Mouse (Mus musculus): ENCODE measurements around the gene Syt7. TPM values are rescaled to one million over a fixed set of nuclear protein-coding genes. Genes with fewer than 3 reads are reported as not detected.
A peak's percentile ranks its signal among the peaks of the same experiment; 100 is the strongest.

Syt7 gene
- polyA plus RNA-seq, 1 experiment from 2014 or later, result 3.2 TPM

- no peak for ATAC-seq (replicated peaks; ENCODE audit: low FRiP score)
Observed at GRCm38 (mm10) chr19:10464427-10464826, 75.5 kb downstream of the Syt7 start.

GRCm38 (mm10) chr19:10469171-10469658, 80.3 kb downstream of the Syt7 start:
- ATAC-seq (replicated peaks; ENCODE audit: low FRiP score), result no peak
- Histone ChIP-seq H3K4me1 (replicated peaks; ENCODE audit: control insufficient read depth, insufficient read depth, low read length) (no peaks in the 10 kb centered on the region; the same call in 1 of the 2 replicates), H3K4me2 (ENCODE audit: low read depth, low read length, severe bottlenecking) (no peak overlapping the region), H3K27me3 (ENCODE audit: control insufficient read depth, insufficient read depth, low read length) (no peaks in the 10 kb centered on the region), H3K9ac (ENCODE audit: low read length) (no peak overlapping the region), H3K9me3 (ENCODE audit: control insufficient read depth, low read length) (no peaks in the 10 kb centered on the region), H3K36me3 (ENCODE audit: control insufficient read depth, insufficient read depth, low read length) (no peaks in the 10 kb centered on the region), H3K4me3 (ENCODE audit: low read depth, low read length) (no peak overlapping the region), H3K27ac (ENCODE audit: low read depth, low read length) (no peak overlapping the region)
- no peak for DNase-seq (ENCODE audit: low spot score)
- WGBS, result 65% methylated on average over 8 of the region's 8 CpGs

More at GRCm38 (mm10) chr19:10464427-10464826, 75.5 kb downstream of the Syt7 start:
- DNase-seq (ENCODE audit: low spot score), result no peak
- Histone ChIP-seq H3K27me3 (ENCODE audit: control insufficient read depth, insufficient read depth, low read length) (peaks cover 8% of the 10 kb centered on the region), H3K9ac (ENCODE audit: low read length) (no peak overlapping the region), H3K4me2 (ENCODE audit: low read depth, low read length, severe bottlenecking) (no peak overlapping the region), H3K4me3 (ENCODE audit: low read depth, low read length) (no peak overlapping the region), H3K36me3 (ENCODE audit: control insufficient read depth, insufficient read depth, low read length) (no peaks in the 10 kb centered on the region), H3K27ac (ENCODE audit: low read depth, low read length) (no peak overlapping the region), H3K4me1 (replicated peaks; ENCODE audit: control insufficient read depth, insufficient read depth, low read length) (no peaks in the 10 kb centered on the region), H3K9me3 (ENCODE audit: control insufficient read depth, low read length) (no peaks in the 10 kb centered on the region)
- 13% methylated on average over 4 of the region's 4 CpGs for WGBS

- 86% methylated on average over 3 of the region's 3 CpGs for WGBS
- no peak for DNase-seq (ENCODE audit: low spot score)
Observed at GRCm38 (mm10) chr19:10472958-10473357, 84.1 kb downstream of the Syt7 start.

GRCm38 (mm10) chr19:10473779-10474178, 84.9 kb downstream of the Syt7 start:
- no peak; the same call in 1 of the 2 replicates for ATAC-seq (replicated peaks; ENCODE audit: low FRiP score)
- WGBS, result 19% methylated on average over 6 of the region's 6 CpGs

More at GRCm38 (mm10) chr19:10472958-10473357, 84.1 kb downstream of the Syt7 start:
- H3K4me2 ChIP-seq (ENCODE audit: low read depth, low read length, severe bottlenecking), result no peak overlapping the region
- H3K4me1 ChIP-seq (replicated peaks; ENCODE audit: control insufficient read depth, insufficient read depth, low read length), result no peaks in the 10 kb centered on the region; the same call in 1 of the 2 replicates
- H3K27me3 ChIP-seq (ENCODE audit: control insufficient read depth, insufficient read depth, low read length), result no peaks in the 10 kb centered on the region
- H3K9ac ChIP-seq (ENCODE audit: low read length), result no peak overlapping the region
- no peaks in the 10 kb centered on the region for H3K36me3 ChIP-seq (ENCODE audit: control insufficient read depth, insufficient read depth, low read length)
- H3K4me3 ChIP-seq (ENCODE audit: low read depth, low read length), result no peak overlapping the region
- no peaks in the 10 kb centered on the region for H3K9me3 ChIP-seq (ENCODE audit: control insufficient read depth, low read length)
- ATAC-seq (replicated peaks; ENCODE audit: low FRiP score), result no peak
- no peak overlapping the region for H3K27ac ChIP-seq (ENCODE audit: low read depth, low read length)

GRCm38 (mm10) chr19:10479541-10479940, 90.7 kb downstream of the Syt7 start:
- DNase-seq (ENCODE audit: low spot score) (no peak), ATAC-seq (replicated peaks; ENCODE audit: low FRiP score) (no peak)
- no peak overlapping the region for H3K27ac ChIP-seq (ENCODE audit: low read depth, low read length)
- no peaks in the 10 kb centered on the region for H3K9me3 ChIP-seq (ENCODE audit: control insufficient read depth, low read length)
- no peaks in the 10 kb centered on the region for H3K36me3 ChIP-seq (ENCODE audit: control insufficient read depth, insufficient read depth, low read length)
- H3K9ac ChIP-seq (ENCODE audit: low read length), result no peak overlapping the region
- H3K4me1 ChIP-seq (replicated peaks; ENCODE audit: control insufficient read depth, insufficient read depth, low read length), result peaks cover 4% of the 10 kb centered on the region; the same call in 1 of the 2 replicates
- no peaks in the 10 kb centered on the region for H3K27me3 ChIP-seq (ENCODE audit: control insufficient read depth, insufficient read depth, low read length)
- H3K4me3 ChIP-seq (ENCODE audit: low read depth, low read length), result no peak overlapping the region
- H3K4me2 ChIP-seq (ENCODE audit: low read depth, low read length, severe bottlenecking), result no peak overlapping the region
- WGBS, result 71% methylated on average over 4 of the region's 4 CpGs

More at GRCm38 (mm10) chr19:10473779-10474178, 84.9 kb downstream of the Syt7 start:
- Histone ChIP-seq H3K36me3 (ENCODE audit: control insufficient read depth, insufficient read depth, low read length) (no peaks in the 10 kb centered on the region), H3K4me1 (replicated peaks; ENCODE audit: control insufficient read depth, insufficient read depth, low read length) (no peaks in the 10 kb centered on the region; the same call in 1 of the 2 replicates), H3K9me3 (ENCODE audit: control insufficient read depth, low read length) (no peaks in the 10 kb centered on the region), H3K4me2 (ENCODE audit: low read depth, low read length, severe bottlenecking) (no peak overlapping the region), H3K4me3 (ENCODE audit: low read depth, low read length) (no peak overlapping the region), H3K27ac (ENCODE audit: low read depth, low read length) (no peak overlapping the region), H3K27me3 (ENCODE audit: control insufficient read depth, insufficient read depth, low read length) (no peaks in the 10 kb centered on the region), H3K9ac (ENCODE audit: low read length) (no peak overlapping the region)
- no peak for DNase-seq (ENCODE audit: low spot score)

- Histone ChIP-seq H3K4me2 (ENCODE audit: low read depth, low read length, severe bottlenecking) (no peak within 1 kb of the TSS), H3K36me3 (ENCODE audit: control insufficient read depth, insufficient read depth, low read length) (no peaks in the 10 kb centered on the region), H3K4me1 (replicated peaks; ENCODE audit: control insufficient read depth, insufficient read depth, low read length) (peaks cover 4% of the 10 kb centered on the region; the same call in 1 of the 2 replicates), H3K9ac (ENCODE audit: low read length) (no peak within 1 kb of the TSS), H3K27me3 (ENCODE audit: control insufficient read depth, insufficient read depth, low read length) (no peaks in the 10 kb centered on the region), H3K9me3 (ENCODE audit: control insufficient read depth, low read length) (no peaks in the 10 kb centered on the region), H3K27ac (ENCODE audit: low read depth, low read length) (no peak within 1 kb of the TSS), H3K4me3 (ENCODE audit: low read depth, low read length) (no peak within 1 kb of the TSS)
- DNase-seq (ENCODE audit: low spot score), result peak; percentile 77
- WGBS, result 29% methylated on average over 6 of the region's 6 CpGs
- ATAC-seq (replicated peaks; ENCODE audit: low FRiP score), result peak; percentile 76
Observed at GRCm38 (mm10) chr19:10482703-10483102, 93.8 kb downstream of the Syt7 start, which contains the start of gene Ppp1r32. TSS of gene Ppp1r32 (minus strand) at chr19:10482928.

- no peak overlapping the region for H3K4me2 ChIP-seq (ENCODE audit: low read depth, low read length, severe bottlenecking)
- ATAC-seq (replicated peaks; ENCODE audit: low FRiP score) (peak; percentile 81), DNase-seq (ENCODE audit: low spot score) (peak; percentile 69)
- no peak overlapping the region for H3K9ac ChIP-seq (ENCODE audit: low read length)
- H3K4me1 ChIP-seq (replicated peaks; ENCODE audit: control insufficient read depth, insufficient read depth, low read length), result peaks cover 4% of the 10 kb centered on the region; the same call in 1 of the 2 replicates
- no peaks in the 10 kb centered on the region for H3K9me3 ChIP-seq (ENCODE audit: control insufficient read depth, low read length)
- H3K4me3 ChIP-seq (ENCODE audit: low read depth, low read length), result no peak overlapping the region
- no peaks in the 10 kb centered on the region for H3K27me3 ChIP-seq (ENCODE audit: control insufficient read depth, insufficient read depth, low read length)
- WGBS, result 25% methylated on average over 9 of the region's 9 CpGs
- H3K36me3 ChIP-seq (ENCODE audit: control insufficient read depth, insufficient read depth, low read length), result no peaks in the 10 kb centered on the region
- H3K27ac ChIP-seq (ENCODE audit: low read depth, low read length), result no peak overlapping the region
Observed at GRCm38 (mm10) chr19:10486264-10486738, 97.4 kb downstream of the Syt7 start.

- Histone ChIP-seq H3K4me1 (replicated peaks; ENCODE audit: control insufficient read depth, insufficient read depth, low read length) (no peaks in the 10 kb centered on the region), H3K4me3 (ENCODE audit: low read depth, low read length) (no peak overlapping the region), H3K36me3 (ENCODE audit: control insufficient read depth, insufficient read depth, low read length) (no peaks in the 10 kb centered on the region), H3K4me2 (ENCODE audit: low read depth, low read length, severe bottlenecking) (no peak overlapping the region), H3K9me3 (ENCODE audit: control insufficient read depth, low read length) (no peaks in the 10 kb centered on the region), H3K9ac (ENCODE audit: low read length) (no peak overlapping the region), H3K27ac (ENCODE audit: low read depth, low read length) (no peak overlapping the region), H3K27me3 (ENCODE audit: control insufficient read depth, insufficient read depth, low read length) (no peaks in the 10 kb centered on the region)
- WGBS, result 95% methylated on average over 1 of the region's 1 CpGs
- no peak for DNase-seq (ENCODE audit: low spot score)
- ATAC-seq (replicated peaks; ENCODE audit: low FRiP score), result no peak
Observed at GRCm38 (mm10) chr19:10495670-10496069, 106.8 kb downstream of the Syt7 start.

GRCm38 (mm10) chr19:10496976-10497375, 108.1 kb downstream of the Syt7 start:
- no peak for ATAC-seq (replicated peaks; ENCODE audit: low FRiP score)
- WGBS, result 45% methylated on average over 2 of the region's 2 CpGs

More at GRCm38 (mm10) chr19:10496976-10497375, 108.1 kb downstream of the Syt7 start:
- H3K36me3 ChIP-seq (ENCODE audit: control insufficient read depth, insufficient read depth, low read length), result peaks cover 4% of the 10 kb centered on the region; the same call in 1 of the 2 replicates
- no peaks in the 10 kb centered on the region for H3K9me3 ChIP-seq (ENCODE audit: control insufficient read depth, low read length)
- DNase-seq (ENCODE audit: low spot score), result peak; percentile 33
- no peak overlapping the region for H3K4me3 ChIP-seq (ENCODE audit: low read depth, low read length)
- H3K27me3 ChIP-seq (ENCODE audit: control insufficient read depth, insufficient read depth, low read length), result no peaks in the 10 kb centered on the region
- H3K9ac ChIP-seq (ENCODE audit: low read length), result no peak overlapping the region
- no peaks in the 10 kb centered on the region for H3K4me1 ChIP-seq (replicated peaks; ENCODE audit: control insufficient read depth, insufficient read depth, low read length)
- H3K4me2 ChIP-seq (ENCODE audit: low read depth, low read length, severe bottlenecking), result no peak overlapping the region
- no peak overlapping the region for H3K27ac ChIP-seq (ENCODE audit: low read depth, low read length)
